Mouse (Mus musculus) layer of hippocampus, adult 6 months (tissue): ENCODE results near the gene Tmem147. TPM values are rescaled to one million over a fixed set of nuclear protein-coding genes. Genes with fewer than 3 reads are reported as not detected.

Experiments
- long read RNA-seq, 2 experiments: library from polyadenylated mRNA; unstranded; transcript quantifications; one replicate each; pipeline ENCODE4 v2.0.0; 2019 to 2020
- polyA plus RNA-seq: library from polyadenylated mRNA; unstranded; fragments of <200 nt; fragmentation: Nextera tagmentation; gene quantifications from 2 replicates; pipeline ENCODE4 v1.2.3, GENCODE M21; 2021

Gene Tmem147
- 194 and 230 TPM in 2 replicates for polyA plus RNA-seq
- long read RNA-seq, experiment 1, transcript Tmem147-207 (6 exons, 727 nt), result minor isoform, 10 of 119 reads
- long read RNA-seq, experiment 1, transcript Tmem147-201 (7 exons, 870 nt), result major isoform, 94 of 119 reads
- long read RNA-seq, experiment 1, partial matches to known transcripts, result 4 of 119 reads
- long read RNA-seq, experiment 1, other reads (novel, unspliced or antisense), result 4 of 119 reads
- long read RNA-seq, experiment 2, transcript Tmem147-201 (7 exons, 870 nt), result major isoform, 34 of 59 reads
- long read RNA-seq, experiment 2, partial matches to known transcripts, result 4 of 59 reads
- long read RNA-seq, experiment 2, other reads (novel, unspliced or antisense), result 18 of 59 reads

DNA sequence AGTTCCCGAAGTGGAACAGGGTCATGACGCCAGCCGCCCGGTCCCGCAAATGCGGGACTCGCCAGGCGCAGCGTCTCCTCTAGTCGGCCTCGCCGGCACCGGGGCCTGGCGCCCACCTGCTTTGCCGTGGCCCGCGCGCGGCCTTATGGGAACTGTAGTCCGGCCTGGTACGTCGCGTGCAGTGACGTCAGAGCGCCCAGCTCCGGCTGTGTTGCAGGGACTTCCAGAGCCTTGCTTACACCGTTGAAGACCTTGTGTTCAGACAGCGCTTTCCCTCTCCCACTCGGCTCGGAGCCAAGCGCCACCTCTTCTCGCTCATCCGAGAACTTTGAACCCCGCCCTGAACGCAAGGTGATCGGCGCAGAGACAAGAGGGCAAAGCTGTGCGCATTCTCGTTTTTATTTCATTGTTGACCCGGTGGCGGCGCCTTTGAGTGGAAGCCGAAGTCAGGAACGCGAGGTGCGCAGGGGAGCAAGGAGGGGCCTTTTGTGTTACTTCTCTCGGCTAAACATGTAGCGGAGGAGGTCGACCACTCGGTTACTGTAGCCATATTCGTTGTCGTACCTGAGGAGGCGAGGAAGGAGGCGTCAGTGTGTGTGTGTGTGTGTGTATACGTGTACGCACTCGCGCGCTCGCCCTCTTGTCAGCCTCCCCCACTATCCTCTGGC, at the start of gene Tmem147:
Gene Tmem147 (minus strand): TSS at position 145 of the 668 bp plus-strand sequence.

DNA sequence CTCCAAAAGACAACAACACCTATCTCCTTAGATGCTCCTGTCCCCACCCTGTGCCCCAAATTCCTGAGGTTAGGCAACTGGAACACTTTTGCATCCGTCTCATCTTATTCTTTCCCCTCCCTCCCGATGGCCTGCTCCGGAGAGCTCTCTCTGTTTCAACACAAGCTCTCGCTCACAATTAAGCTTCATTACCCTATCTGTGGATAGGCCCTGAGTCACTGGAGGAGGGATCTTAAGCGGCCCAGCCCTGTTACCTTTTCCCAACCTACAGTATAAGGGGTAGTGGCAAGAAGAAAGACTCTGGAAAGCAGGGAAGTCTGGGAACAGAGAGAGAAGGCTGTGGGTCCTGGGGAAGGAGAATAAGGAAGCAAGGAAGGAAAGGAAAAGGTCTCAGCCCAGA, 34.1 kb upstream of the Tmem147 start, which contains the start of gene Dmkn:
Gene Dmkn (plus strand): TSS at position 301 of the 400 bp plus-strand sequence.

DNA sequence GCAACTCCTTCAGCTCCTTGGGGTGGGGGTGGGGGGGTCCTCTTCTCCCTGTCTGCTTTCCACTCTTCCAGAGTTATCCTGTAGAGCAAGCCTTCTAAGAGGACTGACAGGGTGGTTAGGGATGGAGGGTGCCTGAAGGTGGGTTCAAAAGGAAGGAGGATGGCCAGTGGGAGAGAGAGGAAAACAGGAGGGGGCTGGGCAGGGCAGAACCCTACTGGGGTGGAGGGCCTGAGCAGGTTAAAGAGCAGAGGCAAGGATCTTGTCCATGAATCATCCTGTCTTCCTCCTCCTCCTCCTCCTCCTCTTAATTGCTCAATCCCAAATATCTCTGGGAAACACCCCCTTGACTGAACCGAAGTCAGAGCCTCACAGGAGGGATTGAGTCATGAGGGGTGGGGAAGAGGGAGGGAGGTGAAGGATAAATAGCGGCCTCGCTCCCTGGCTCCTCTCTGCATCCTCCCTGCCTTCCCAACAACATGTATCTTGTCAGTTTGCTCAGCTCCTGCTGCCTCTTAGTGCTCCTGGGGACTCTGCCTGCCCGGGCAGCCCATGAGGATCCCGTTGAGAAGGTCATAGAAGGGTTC, 21.8 kb upstream of the Tmem147 start, which contains the start of gene Sbsn:
Gene Sbsn (plus strand): TSS at position 386 of the 584 bp plus-strand sequence.

DNA sequence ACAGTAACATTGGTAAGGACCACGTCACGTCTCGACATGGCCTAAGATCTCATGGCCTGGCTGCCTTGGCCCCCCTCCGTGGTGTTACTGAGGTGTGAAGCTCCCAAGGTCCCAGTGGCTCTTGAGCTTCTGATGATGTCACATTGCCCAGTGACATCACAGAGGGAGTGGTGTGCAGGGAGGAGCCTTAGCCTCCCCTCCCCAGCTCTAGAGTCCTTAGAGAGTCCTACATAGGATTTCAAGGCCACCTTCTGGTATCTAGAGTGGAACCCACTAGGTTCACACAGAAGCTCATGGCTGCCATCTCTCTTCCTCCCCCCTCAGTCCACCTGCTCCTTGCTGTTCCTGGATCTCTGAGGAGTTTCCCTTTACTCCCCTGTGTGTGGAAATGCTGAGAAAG, 14.3 kb upstream of the Tmem147 start, which contains the start of gene Gapdhs:
Gene Gapdhs (minus strand): TSS at position 65 of the 400 bp plus-strand sequence.

GRCm38 (mm10) chr7:30711942-30712341, 17.4 kb downstream of the Tmem147 start, which contains the start of gene Atp4a:
TSS of gene Atp4a (plus strand) at chr7:30712209.

DNA sequence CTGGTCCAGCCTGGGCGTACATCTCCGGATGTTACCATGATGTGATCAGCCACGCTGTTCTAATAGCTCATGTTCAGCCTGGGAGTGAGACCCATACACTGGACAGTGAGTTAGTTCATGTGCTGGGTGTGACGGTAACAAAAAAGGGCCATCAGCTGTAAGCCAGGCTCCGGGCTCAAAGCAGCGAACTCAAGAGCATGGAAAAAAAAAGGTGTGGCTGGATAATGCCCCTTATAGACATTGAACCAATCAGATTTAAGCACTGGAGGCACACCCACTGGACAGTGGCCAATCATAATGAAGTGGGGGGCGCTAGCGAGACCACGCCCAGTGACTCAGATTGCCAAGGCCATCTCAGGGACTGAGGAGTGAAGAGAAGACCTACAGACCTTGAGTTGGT, 30.8 kb downstream of the Tmem147 start, which contains the start of gene 2200002J24Rik:
Gene 2200002J24Rik (plus strand): TSS at position 338 of the 400 bp plus-strand sequence.

Other genes starting within 250 kb of the Tmem147 start
- gene Prodh2, start 235.9 kb downstream of the Tmem147 start, polyA plus RNA-seq, result not detected in 2 replicates
- gene Arhgap33, start 194.5 kb downstream of the Tmem147 start, polyA plus RNA-seq, result 43.0 and 61.1 TPM in 2 replicates
- 6.1 and 6.3 TPM in 2 replicates for gene Hspb6, start 177.4 kb downstream of the Tmem147 start, polyA plus RNA-seq
- gene Proser3, start 177.2 kb downstream of the Tmem147 start, polyA plus RNA-seq, result 1.2 and 4.0 TPM in 2 replicates
- gene Lin37, start 169.7 kb downstream of the Tmem147 start, polyA plus RNA-seq, result 65.8 and 69.9 TPM in 2 replicates
- gene U2af1l4, start 166.2 kb downstream of the Tmem147 start, polyA plus RNA-seq, result 122 and 127 TPM in 2 replicates
- gene Gm49396, start 166.2 kb downstream of the Tmem147 start, polyA plus RNA-seq, result 0.33 and 0.40 TPM in 2 replicates
- 190 and 201 TPM in 2 replicates for gene Psenen, start 165.9 kb downstream of the Tmem147 start, polyA plus RNA-seq
- gene Igflr1, start 164.1 kb downstream of the Tmem147 start, polyA plus RNA-seq, result 0.46 and 0.69 TPM in 2 replicates
- gene Kmt2b, start 140.8 kb downstream of the Tmem147 start, polyA plus RNA-seq, result 1.4 and 3.8 TPM in 2 replicates
- 0.23 and 0.30 TPM in 2 replicates for gene Zbtb32, start 130.6 kb downstream of the Tmem147 start, polyA plus RNA-seq
- not detected in 2 replicates for gene Upk1a, start 116.7 kb downstream of the Tmem147 start, polyA plus RNA-seq
- 2,257 and 2,565 TPM in 2 replicates for gene Cox6b1, start 103.4 kb downstream of the Tmem147 start, polyA plus RNA-seq
- gene Etv2, start 93.7 kb downstream of the Tmem147 start, polyA plus RNA-seq, result not detected in 2 replicates
- 136 and 146 TPM in 2 replicates for gene Rbm42, start 79.2 kb downstream of the Tmem147 start, polyA plus RNA-seq
- gene Haus5, start 64.5 kb downstream of the Tmem147 start, polyA plus RNA-seq, result 3.7 and 4.0 TPM in 2 replicates
- gene Pmis2, start 57.9 kb downstream of the Tmem147 start, polyA plus RNA-seq, result not detected in 2 replicates
- gene 2200002J24Rik, start 30.6 kb downstream of the Tmem147 start, polyA plus RNA-seq, result not detected in 2 replicates
- gene Atp4a, start 17.3 kb downstream of the Tmem147 start, polyA plus RNA-seq, result 1.1 and 1.2 TPM in 2 replicates
- not detected in 2 replicates for gene Gapdhs, start 14.1 kb upstream of the Tmem147 start, polyA plus RNA-seq
- gene Sbsn, start 21.9 kb upstream of the Tmem147 start, polyA plus RNA-seq, result 3.8 and 3.9 TPM in 2 replicates
- gene Dmkn, start 34.2 kb upstream of the Tmem147 start, polyA plus RNA-seq, result 2.9 and 4.1 TPM in 2 replicates
- gene Krtdap, start 58.4 kb upstream of the Tmem147 start, polyA plus RNA-seq, result not detected in 2 replicates
- gene Ffar2, start 94.2 kb upstream of the Tmem147 start, polyA plus RNA-seq, result not detected in 2 replicates
- gene Ffar3, start 126.6 kb upstream of the Tmem147 start, polyA plus RNA-seq, result not detected in 2 replicates
- gene Ffar1, start 132.0 kb upstream of the Tmem147 start, polyA plus RNA-seq, result not detected in 2 replicates
- 0.04 and 0.13 TPM in 2 replicates for gene Cd22, start 150.8 kb upstream of the Tmem147 start, polyA plus RNA-seq
- gene Mag, start 185.3 kb upstream of the Tmem147 start, polyA plus RNA-seq, result 78.5 and 92.5 TPM in 2 replicates
- gene Hamp2, start 195.1 kb upstream of the Tmem147 start, polyA plus RNA-seq, result not detected in 2 replicates
- gene Hamp, start 214.5 kb upstream of the Tmem147 start, polyA plus RNA-seq, result not detected in 2 replicates
- 13.1 and 13.9 TPM in 2 replicates for gene Usf2, start 227.3 kb upstream of the Tmem147 start, polyA plus RNA-seq
- 6.0 and 7.0 TPM in 2 replicates for gene Lsr, start 243.9 kb upstream of the Tmem147 start, polyA plus RNA-seq
- 0.11 and 0.83 TPM in 2 replicates for gene Fam187b, start 244.2 kb upstream of the Tmem147 start, polyA plus RNA-seq